Mouse (Mus musculus): Measurements from ENCODE around the gene Calml3. TPM values are rescaled to one million over a fixed set of nuclear protein-coding genes. Genes with fewer than 3 reads are reported as not detected.

Gene Calml3
- not detected in 4 replicates for total RNA-seq (2023; ENCODE audit: inconsistent age)

DNA sequence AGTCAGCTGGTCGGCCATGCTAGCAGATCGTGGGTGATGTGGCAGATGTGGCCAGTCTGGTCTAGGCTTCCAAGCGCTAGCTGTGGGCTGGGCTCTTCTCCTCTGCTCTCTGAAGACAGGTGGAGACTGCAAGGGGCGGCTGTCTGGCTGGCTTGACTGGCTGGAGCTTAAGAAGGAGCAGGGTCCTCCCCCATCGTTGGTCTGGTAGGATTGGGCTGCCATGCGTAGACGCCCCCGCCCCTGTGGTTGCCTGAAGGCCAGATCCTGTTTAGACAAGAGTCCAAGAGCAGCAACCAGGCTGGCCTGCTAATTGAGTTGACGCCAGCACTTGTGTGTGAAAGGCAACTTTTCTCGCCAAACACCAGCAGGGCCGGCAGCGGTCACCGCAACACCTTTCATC lies at the start of gene Calml3:
TSS of gene Calml3 (minus strand) at position 131 of the 400 bp plus-strand sequence.

DNA sequence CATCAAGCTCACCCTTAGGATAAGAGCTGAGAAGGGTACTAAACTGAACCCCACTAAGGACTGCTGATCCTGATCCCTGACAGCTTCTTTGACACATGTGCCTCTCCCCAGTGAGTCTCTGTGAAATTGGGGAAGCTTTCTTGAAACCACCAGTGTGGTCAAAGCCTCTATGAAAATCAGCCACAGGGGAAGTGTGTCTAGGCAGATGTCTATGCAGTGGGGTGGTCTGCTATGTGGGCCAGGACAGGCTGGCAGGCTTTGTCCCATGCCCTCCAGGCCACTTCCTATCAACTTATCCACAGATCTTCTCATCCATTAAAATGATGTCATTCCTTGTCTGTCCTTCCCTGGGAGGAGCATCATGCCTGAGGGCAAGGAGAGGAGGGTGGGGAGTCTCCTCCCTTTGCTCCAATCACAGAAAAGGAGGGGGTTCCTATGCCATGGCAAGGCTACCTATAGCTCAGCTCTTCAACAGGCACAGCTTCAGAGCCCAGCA lies 33.2 kb upstream of the Calml3 start, which contains the start of gene Calm4:
TSS of gene Calm4 (plus strand) at position 446 of the 496 bp plus-strand sequence.

Other genes with a start within 250 kb of the Calml3 start
- gene Fam208b, start 193.2 kb downstream of the Calml3 start, total RNA-seq (2023; ENCODE audit: inconsistent age): 66.2 to 82.4 TPM (median 78.7 TPM) in 4 replicates
- gene Asb13, start 170.3 kb downstream of the Calml3 start, total RNA-seq (2023; ENCODE audit: inconsistent age): 31.6 to 38.6 TPM (median 32.6 TPM) in 4 replicates
- not detected in 4 replicates for gene Calm4, start 33.4 kb upstream of the Calml3 start, total RNA-seq (2023; ENCODE audit: inconsistent age)
- gene Calm5, start 49.9 kb upstream of the Calml3 start, total RNA-seq (2023; ENCODE audit: inconsistent age): not detected in 4 replicates
- 23.3 to 28.0 TPM (median 26.6 TPM) in 4 replicates for gene Net1, start 113.9 kb upstream of the Calml3 start, total RNA-seq (2023; ENCODE audit: inconsistent age)
- not detected in 4 replicates for gene Tubal3, start 114.0 kb upstream of the Calml3 start, total RNA-seq (2023; ENCODE audit: inconsistent age)
- gene Ucn3, start 141.0 kb upstream of the Calml3 start, total RNA-seq (2023; ENCODE audit: inconsistent age): not detected in 4 replicates
- not detected in 4 replicates for gene Akr1c14, start 244.7 kb upstream of the Calml3 start, total RNA-seq (2023; ENCODE audit: inconsistent age)

All from B cell, adult (primary cell).